16 mouse cellular contexts compared by ENCODE assay signal in genomic region chr2:158370173-158370550, GRCm38 (mm10). TPM values are rescaled to one million over a fixed set of nuclear protein-coding genes. Genes with fewer than 3 reads are reported as not detected.
DNase-seq lines count a peak whose midpoint lies in the region; ATAC-seq and TF ChIP-seq lines count a peak whose summit lies in the region.
"Had no signal": no experiment of that assay in that cellular context is flagged by ENCODE, and none has a peak within 500 bp of the region (broad histone marks: within the 10 kb centered on the region; RNA-seq: fewer than 3 reads in every experiment).

No protein-coding gene starts in this region.

- H3K4me2 ChIP-seq in lung, embryonic 16.5 days (ENCODE audit: low read depth, low read length): no peak overlapping the region
- no peak overlapping the region for H3K4me2 ChIP-seq in midbrain, embryonic 11.5 days
- H3K4me2 ChIP-seq: hindbrain, embryonic 12.5 days; liver, embryonic 15.5 days; midbrain, embryonic 15.5 days; neural tube, embryonic 15.5 days had no signal

- DNase-seq in heart, postnatal 10 days: peak; percentile 31 to 39
- DNase-seq in heart, adult 18-20 months: no peak
- DNase-seq in 3T3-L1 (ENCODE audit: low read depth, low spot score) (peak; percentile 49), ZHBTc4 (ENCODE audit: low read depth, low spot score) (peak; percentile 75)
- DNase-seq in left cerebral cortex, adult 2 months (ENCODE audit: extremely low spot score in 1 of 2, low spot score in 2 of 2): no peak
- DNase-seq in midbrain, embryonic 11.5 days (ENCODE audit: low spot score, missing footprints): no peak
- DNase-seq: adrenal gland, postnatal 10 days; cerebellum, adult 2 months; forebrain, postnatal 0 days; thymus, adult 18-20 months had no signal

- intact Hi-C loops in heart, postnatal 10 days (cut with DNase I): no loop called here
- intact Hi-C loops in left cerebral cortex, adult 2 months (cut with DNase I): no loop called here

- H3K27me3 ChIP-seq in lung, embryonic 16.5 days (ENCODE audit: control insufficient read depth, insufficient read depth, low read depth, low read length): peaks cover 6% of the 10 kb centered on the region
- no peaks in the 10 kb centered on the region for H3K27me3 ChIP-seq in midbrain, embryonic 11.5 days (ENCODE audit: control insufficient read depth, insufficient read depth, low read length)

- no peaks in the 10 kb centered on the region for H3K9me3 ChIP-seq in lung, embryonic 16.5 days (ENCODE audit: control insufficient read depth, low read length)
- H3K9me3 ChIP-seq in midbrain, embryonic 11.5 days (ENCODE audit: control insufficient read depth, low read length): no peaks in the 10 kb centered on the region
- H3K9me3 ChIP-seq: hindbrain, embryonic 12.5 days; liver, embryonic 15.5 days; midbrain, embryonic 15.5 days; neural tube, embryonic 15.5 days had no signal

- H3K9ac ChIP-seq in lung, embryonic 16.5 days (ENCODE audit: low read length): no peak overlapping the region
- H3K9ac ChIP-seq in midbrain, embryonic 11.5 days (ENCODE audit: low read length): no peak overlapping the region
- H3K9ac ChIP-seq: forebrain, postnatal 0 days; hindbrain, embryonic 12.5 days; liver, embryonic 15.5 days; midbrain, embryonic 15.5 days; neural tube, embryonic 15.5 days had no signal

- WGBS in lung, embryonic 16.5 days: 13% methylated on average over 5 of the region's 5 CpGs
- 16% methylated on average over 5 of the region's 5 CpGs for WGBS in midbrain, embryonic 11.5 days

- no peak for TF ChIP-seq CTCF in left cerebral cortex, adult 2 months (IDR thresholded peaks at IDR 0.05)

- no peak overlapping the region for H3K4me3 ChIP-seq in lung, embryonic 16.5 days (ENCODE audit: low read length)
- H3K4me3 ChIP-seq in left cerebral cortex, adult 2 months: no peak overlapping the region
- H3K4me3 ChIP-seq in midbrain, embryonic 11.5 days (ENCODE audit: low read depth, low read length): no peak overlapping the region
- H3K4me3 ChIP-seq: hindbrain, embryonic 12.5 days; liver, embryonic 15.5 days; midbrain, embryonic 15.5 days; neural tube, embryonic 15.5 days had no signal

- H3K4me1 ChIP-seq in lung, embryonic 16.5 days (replicated peaks; ENCODE audit: control insufficient read depth, insufficient read depth, low read length): peaks cover 9% of the 10 kb centered on the region
- H3K4me1 ChIP-seq in midbrain, embryonic 11.5 days (ENCODE audit: control insufficient read depth, insufficient read depth, low read length): 0 out of 2 replicates have a peak, but pooled peaks cover 3% of the 10 kb centered on the region
- H3K4me1 ChIP-seq: midbrain, embryonic 15.5 days; neural tube, embryonic 15.5 days had no signal

- no peaks in the 10 kb centered on the region for H3K36me3 ChIP-seq in lung, embryonic 16.5 days (ENCODE audit: control insufficient read depth, insufficient read depth, low read length)
- no peaks in the 10 kb centered on the region for H3K36me3 ChIP-seq in midbrain, embryonic 11.5 days (ENCODE audit: control insufficient read depth, insufficient read depth, low read length)
- H3K36me3 ChIP-seq: hindbrain, embryonic 12.5 days; liver, embryonic 15.5 days; midbrain, embryonic 15.5 days; neural tube, embryonic 15.5 days had no signal

- ATAC-seq in lung, embryonic 16.5 days (ENCODE audit: low read depth): 0 out of 2 replicates have a peak, but pooled peaks have one; percentile 25
- no peak for ATAC-seq in midbrain, embryonic 11.5 days (ENCODE audit: low FRiP score)
- no peak for ATAC-seq in CD4-positive, CD25-positive, alpha-beta regulatory T cell, adult 4 months
- ATAC-seq: forebrain, postnatal 0 days; midbrain, embryonic 15.5 days had no signal

- H3K27ac ChIP-seq in lung, embryonic 16.5 days (ENCODE audit: low read length): no peak overlapping the region
- H3K27ac ChIP-seq in left cerebral cortex, adult 2 months: no peak overlapping the region
- H3K27ac ChIP-seq in midbrain, embryonic 11.5 days (ENCODE audit: low read depth, low read length): no peak overlapping the region
- H3K27ac ChIP-seq: hindbrain, embryonic 12.5 days; liver, embryonic 15.5 days; midbrain, embryonic 15.5 days; neural tube, embryonic 15.5 days had no signal

RNA-seq across cellular contexts. Expression of gene Snhg11, which starts 5.3 kb away (rescaled TPM):
- under 1 TPM in 1 of 2 experiments, not detected in 1; 0.24 TPM for total RNA-seq in heart, postnatal 10 days (2021)
- under 1 TPM; 0.15 to 0.26 TPM for total RNA-seq in heart, adult 18-20 months (2021)
- polyA plus RNA-seq in lung, embryonic 16.5 days (2015; fragmentation: Nextera tagmentation; extraction: Ambion mirVana): 1.9 and 5.3 TPM in 2 replicates
- total RNA-seq in left cerebral cortex, adult 2 months (2021): 100 to 1,000 TPM; 812 to 868 TPM
- polyA plus RNA-seq in midbrain, embryonic 11.5 days (2014; fragmentation: Nextera tagmentation; extraction: Ambion mirVana): 19.8 and 24.1 TPM in 2 replicates
- polyA plus RNA-seq in CD4-positive, CD25-positive, alpha-beta regulatory T cell, adult 4 months (2017; shearing (Covaris generic)): under 1 TPM in 1 of 2 experiments, not detected in 1; 0.09 TPM

RNA-seq across cellular contexts. Expression of gene Ralgapb, which starts 39.5 kb away (rescaled TPM):
- 10 to 100 TPM; 30.5 to 33.3 TPM for total RNA-seq in heart, postnatal 10 days (2021)
- 10 to 100 TPM; 35.0 to 35.8 TPM for total RNA-seq in heart, adult 18-20 months (2021)
- 13.6 and 15.2 TPM in 2 replicates for polyA plus RNA-seq in lung, embryonic 16.5 days (2015; fragmentation: Nextera tagmentation; extraction: Ambion mirVana)
- total RNA-seq in left cerebral cortex, adult 2 months (2021): 100 to 1,000 TPM; 114 to 115 TPM
- polyA plus RNA-seq in midbrain, embryonic 11.5 days (2014; fragmentation: Nextera tagmentation; extraction: Ambion mirVana): 20.1 and 22.4 TPM in 2 replicates
- 10 to 100 TPM; 11.7 to 12.1 TPM for polyA plus RNA-seq in CD4-positive, CD25-positive, alpha-beta regulatory T cell, adult 4 months (2017; shearing (Covaris generic))

Comparison
In these comparisons a context has a peak if more than half of its experiments do, and no peak if none do; other contexts are left out.
1. DNase-seq: peak in heart, postnatal 10 days (2 of 2), 3T3-L1 (single experiment) and ZHBTc4 (single experiment); none in heart, adult 18-20 months (0 of 2), left cerebral cortex, adult 2 months (0 of 2) and midbrain, embryonic 11.5 days (single experiment).
2. RNA of gene Snhg11, which starts 5.3 kb away (total RNA-seq): 812 to 868 TPM in left cerebral cortex, adult 2 months; 0.15 to 0.26 TPM in heart, adult 18-20 months and 0.24 TPM in heart, postnatal 10 days; every median in the first group is over 100 times any median in the second.